Mouse (Mus musculus) embryonic fibroblast, embryonic 13.5 days (primary cell): ENCODE measurements around the gene Enoph1.

Source experiments
- CTCF ChIP-seq: IDR thresholded peaks from 2 replicates; pipeline ENCODE4 v1.5.1; 2011; ENCODE audit warnings: mild to moderate bottlenecking, control low read depth, low read length, moderate library complexity, borderline replicate concordance; ENCODE audit not compliant: insufficient read depth
- POLR2A ChIP-seq: IDR thresholded peaks from 2 replicates; pipeline ENCODE4 v1.6.1; 2011; ENCODE audit warnings: low read depth, mild to moderate bottlenecking, control low read depth, low read length, moderate library complexity

DNA sequence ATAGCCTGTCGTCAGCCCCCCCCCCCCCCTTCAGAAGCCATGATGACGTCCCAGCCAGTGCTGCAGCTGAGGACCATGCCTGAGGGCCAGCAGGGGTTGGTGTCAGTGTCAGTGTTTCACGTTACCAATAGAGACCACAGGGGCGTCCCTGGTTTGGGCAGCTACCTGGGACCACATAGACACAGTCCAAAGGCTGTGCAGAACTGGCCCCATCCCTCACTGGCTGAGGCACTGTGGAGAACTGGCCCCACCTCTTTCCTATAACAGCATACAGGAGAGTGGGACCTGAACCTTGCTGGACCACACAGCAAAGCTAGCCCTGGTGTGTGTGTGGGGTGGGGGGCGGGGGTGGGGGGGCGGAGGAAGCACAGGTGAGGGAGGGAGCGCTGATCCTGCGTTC lies 39.3 kb upstream of the Enoph1 start:
- TF ChIP-seq CTCF (no peak), POLR2A (no peak)
